Mouse (Mus musculus) inflammation-experienced regulatory T-cells, adult 6 months (primary cell): Measurements from ENCODE around the gene Qsox1. TPM values are rescaled to one million over a fixed set of nuclear protein-coding genes. Genes with fewer than 3 reads are reported as not detected.

Source experiments
- ATAC-seq: one replicate; pipeline ENCODE4 v1.8.0; 2017
- polyA plus RNA-seq, 3 experiments: library from polyadenylated mRNA; unstranded; fragments of 100-300 nt; shearing (Covaris generic); gene quantifications; one replicate each; pipeline ENCODE4 v1.2.1; 2017

Qsox1 gene
- 10 to 100 TPM; 39.2 to 46.8 (median 44.1) TPM for polyA plus RNA-seq

DNA sequence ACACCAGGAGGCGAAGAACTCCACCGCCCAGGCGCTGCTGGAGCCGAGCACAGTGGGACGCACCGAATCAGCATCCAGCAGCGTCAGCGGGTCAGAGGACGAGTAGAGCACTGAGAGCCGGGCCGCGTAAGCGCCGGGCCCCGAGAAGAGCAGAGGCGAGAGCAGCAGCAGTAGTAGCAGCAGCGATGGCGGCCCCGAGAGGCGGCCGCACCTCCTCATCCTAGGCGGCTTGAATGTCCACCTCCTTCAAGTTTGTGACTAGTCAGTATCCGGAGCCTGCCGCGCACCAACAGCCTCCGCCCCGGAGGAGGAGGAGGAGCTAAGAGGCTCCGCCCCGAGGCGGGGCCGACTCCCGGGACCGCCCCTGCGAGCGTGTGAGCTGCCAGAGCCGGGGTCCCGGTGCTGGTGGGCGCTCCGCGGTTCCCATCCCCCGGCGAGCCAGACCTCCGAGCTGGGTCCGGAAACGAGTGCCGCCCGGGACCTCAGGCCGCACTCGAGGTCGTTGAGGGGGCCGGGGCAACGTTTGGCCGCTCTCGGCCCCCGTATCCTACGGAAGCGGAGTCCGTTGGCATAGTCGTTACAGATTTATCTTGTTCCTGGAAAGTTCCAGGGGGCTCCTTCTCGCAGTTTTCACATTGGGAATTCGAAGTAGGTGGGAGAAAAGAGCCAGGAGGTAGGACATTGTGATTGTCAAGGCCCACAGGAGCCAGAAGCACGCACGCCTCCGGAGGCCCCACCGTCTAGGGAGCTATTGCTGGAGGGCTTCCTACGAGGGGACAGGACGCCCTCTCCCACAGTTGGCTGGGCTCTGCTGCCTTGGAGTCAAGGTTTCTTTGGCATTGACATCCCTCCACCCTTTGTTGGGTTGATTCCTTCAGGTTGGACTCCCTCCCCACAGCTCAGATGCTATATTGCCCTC is at the start of gene Qsox1:
Gene Qsox1 (minus strand): TSS at position 309 of the 919 bp plus-strand sequence.
- ATAC-seq, result peak; percentile 98

DNA sequence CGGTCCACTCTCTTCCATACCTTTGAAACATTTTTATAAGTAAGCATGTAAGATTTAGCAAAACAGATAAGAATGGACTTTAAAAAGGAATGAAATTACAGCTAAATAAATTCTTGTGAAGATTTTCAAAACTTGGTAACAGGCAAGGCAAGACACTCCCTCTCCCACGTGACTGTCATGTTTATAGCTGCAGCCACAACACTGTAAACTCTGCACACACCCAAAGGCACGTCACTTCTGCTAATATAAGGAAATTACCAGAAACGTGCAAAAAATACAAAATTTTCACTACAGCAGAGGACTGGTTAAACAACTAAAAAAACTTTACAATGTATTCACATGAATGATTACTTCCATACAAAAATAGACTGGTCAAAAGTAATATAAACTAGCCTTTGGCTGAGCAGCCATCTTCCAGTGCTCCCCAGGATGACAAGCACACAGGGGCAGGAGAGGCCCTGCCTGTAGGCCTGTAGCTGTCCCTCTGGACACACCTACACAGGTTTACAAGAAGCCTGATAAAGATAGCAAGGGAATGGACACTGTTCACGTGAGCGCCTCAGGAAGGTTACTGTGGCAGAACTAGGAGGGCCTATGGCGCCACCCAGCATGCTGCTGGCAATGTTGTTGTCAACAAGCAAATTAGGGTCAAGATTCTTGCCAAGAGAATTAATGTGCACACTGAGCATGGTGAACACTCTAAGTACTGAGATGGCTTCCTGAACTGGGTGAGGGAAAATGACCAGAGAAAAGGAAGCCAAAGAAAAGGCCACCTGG is 42.4 kb upstream of the Qsox1 start:
- no peak for ATAC-seq

DNA sequence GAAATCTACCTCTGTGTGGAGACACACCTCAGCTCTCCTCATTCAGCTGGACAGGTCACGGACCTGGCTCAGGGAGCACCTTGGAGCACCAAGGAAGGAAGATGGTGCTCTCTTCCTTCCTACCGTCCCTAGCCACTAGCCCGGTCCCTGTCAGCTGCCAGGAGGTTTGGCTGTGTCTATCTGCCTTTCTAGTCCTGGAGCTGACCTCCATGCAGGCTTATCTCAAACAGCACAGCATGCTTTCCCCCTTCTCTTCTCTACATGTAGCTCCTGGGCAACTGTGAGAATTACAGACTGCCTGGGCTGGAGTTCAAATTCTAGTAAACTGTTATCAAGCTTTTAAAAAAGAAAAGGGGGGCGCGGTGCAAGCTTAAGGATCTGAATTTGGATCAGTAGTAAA is 40.3 kb upstream of the Qsox1 start:
- ATAC-seq, result no peak

DNA sequence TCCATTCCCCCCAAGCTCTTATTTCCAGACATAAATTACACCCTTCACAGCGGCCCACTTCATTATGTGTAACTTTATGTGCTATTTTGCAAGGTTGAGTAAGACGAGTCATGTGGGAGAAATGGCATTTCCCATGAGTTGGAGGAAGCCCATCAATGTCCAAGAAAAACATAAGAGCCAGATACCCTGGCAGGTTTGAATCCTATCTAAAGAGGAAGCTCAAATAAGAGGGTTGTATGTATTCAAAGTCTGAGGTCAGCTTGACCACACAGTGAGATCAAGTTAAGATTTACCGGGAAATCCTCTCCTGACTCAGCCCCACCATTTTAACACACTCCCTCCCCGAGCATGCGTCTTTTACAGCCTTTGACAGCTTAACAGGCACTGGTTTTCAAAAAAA is 31.5 kb upstream of the Qsox1 start:
- no peak for ATAC-seq

DNA sequence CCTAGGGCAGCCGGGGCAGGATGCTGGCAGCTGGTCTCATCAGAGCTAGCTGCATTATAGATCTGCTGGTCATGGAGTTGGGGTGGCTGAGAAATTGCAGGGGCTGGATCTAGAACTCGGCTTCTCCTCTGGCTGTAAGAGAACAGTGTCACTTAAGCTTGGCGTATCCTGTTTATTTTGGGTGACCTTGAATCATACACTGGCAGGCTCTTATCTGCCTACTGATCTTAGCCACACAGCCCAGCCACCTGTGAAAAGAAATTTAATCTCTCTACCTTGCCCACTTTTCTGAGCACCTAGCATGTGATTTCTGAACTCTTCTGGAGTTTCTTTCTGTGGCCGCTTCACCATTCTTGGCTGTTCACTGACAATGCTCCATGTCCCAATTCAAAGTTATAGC is 30.8 kb upstream of the Qsox1 start:
- no peak for ATAC-seq

DNA sequence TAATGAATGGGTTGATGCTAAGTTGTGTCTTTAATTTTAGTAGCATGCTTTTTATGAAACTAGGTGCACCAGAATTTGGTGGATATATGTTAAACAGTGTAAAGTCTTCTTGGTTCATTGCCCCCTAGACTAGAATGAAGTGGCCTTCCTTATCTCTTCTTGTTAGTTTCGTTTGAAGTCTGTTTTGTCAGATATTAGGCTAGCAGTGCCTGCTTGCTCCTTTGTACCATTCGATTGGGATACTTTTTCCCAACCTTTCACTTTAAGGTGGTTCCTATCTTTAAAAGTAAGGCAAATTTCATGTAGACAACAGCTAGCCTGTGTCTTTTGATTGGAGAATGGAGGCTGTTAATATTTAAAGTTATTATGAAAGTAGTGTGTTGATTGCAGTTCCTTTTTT is 23.0 kb upstream of the Qsox1 start:
- ATAC-seq, result no peak

DNA sequence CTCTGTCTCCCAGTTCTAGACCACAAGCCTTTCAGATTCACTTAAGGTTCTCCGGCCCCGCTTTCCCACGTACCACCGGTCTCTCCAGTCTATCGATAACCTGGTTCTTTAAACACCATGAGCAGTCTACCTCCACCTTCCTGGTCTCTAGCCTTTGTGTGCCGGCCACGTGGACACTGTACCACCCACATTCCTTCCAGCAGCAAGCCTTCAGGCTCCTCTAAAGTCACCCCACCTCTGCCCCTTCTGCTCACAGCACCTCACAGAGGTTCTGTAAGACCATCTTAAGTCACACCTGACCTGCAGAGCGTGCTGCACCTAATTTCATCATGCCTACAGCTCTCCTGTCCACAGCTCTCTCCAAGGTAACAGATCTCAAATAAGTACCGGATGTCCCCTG is 20.9 kb upstream of the Qsox1 start:
- no peak for ATAC-seq

DNA sequence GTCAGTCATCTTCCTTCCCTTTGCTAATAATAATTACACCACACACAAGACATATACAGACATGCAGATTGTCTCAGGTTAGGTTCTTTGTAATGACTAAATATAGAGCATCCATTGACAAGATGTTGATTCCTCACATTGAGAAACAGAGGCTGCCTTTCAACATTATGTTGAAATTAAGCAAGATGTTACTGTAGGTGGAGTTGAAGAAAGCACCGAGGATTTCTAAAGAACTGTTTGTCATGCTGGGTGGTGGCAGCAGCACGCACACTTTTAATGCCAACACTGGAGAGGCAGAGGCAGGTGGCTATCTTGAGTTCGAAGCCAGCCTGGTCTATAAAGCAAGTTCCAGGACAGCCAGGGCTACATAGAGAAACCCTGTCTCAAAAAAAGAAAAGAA is 19.3 kb upstream of the Qsox1 start:
- no peak for ATAC-seq

DNA sequence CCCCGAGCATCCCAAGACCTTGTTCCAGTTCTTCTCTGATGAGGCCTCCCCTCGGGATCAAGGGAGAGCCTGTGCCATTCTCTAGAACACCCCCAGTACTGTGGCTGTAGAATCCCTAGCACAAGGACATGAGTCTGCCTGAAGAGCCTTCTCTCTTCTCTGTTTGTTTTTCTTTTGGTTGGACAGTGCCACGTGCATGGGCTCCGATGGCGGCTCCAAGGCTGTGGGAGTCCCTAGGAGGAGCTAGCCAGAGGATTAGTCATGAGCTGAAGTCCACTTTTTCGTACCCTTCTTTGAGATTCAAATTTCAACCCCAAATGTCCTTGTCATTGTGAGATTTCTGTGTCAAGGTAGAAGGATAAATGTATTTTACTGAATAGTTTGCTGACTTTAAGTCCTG is 18.2 kb upstream of the Qsox1 start:
- no peak for ATAC-seq

DNA sequence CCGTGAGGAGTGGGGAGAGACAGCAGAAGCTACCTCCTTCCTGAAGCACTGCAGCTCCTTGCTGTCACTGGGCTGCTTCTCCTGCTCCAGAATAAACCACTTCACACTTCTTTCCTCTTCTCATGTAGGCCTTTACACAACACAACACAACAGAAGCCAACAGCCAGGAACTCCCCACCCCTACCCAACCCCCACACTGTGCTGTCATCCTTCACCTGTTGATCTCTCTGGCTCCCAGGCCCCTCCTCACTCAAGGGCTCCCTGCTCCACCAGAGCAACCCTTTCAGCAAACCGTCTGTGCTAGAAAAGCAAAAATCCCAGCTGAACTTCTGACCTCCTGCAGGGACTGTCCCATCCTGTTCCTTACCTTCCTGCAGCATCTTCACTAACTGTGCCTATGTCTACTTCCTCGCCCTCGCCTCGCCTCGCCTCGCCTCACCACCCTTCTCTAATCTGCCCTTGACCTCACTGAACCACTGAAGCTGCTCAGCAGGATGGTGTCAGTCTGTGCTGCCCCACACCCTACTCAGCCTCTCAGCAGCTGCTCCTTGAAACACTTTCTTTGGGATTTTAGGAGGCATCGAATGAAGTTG is 15.1 kb upstream of the Qsox1 start:
- ATAC-seq, result peak; percentile 28

DNA sequence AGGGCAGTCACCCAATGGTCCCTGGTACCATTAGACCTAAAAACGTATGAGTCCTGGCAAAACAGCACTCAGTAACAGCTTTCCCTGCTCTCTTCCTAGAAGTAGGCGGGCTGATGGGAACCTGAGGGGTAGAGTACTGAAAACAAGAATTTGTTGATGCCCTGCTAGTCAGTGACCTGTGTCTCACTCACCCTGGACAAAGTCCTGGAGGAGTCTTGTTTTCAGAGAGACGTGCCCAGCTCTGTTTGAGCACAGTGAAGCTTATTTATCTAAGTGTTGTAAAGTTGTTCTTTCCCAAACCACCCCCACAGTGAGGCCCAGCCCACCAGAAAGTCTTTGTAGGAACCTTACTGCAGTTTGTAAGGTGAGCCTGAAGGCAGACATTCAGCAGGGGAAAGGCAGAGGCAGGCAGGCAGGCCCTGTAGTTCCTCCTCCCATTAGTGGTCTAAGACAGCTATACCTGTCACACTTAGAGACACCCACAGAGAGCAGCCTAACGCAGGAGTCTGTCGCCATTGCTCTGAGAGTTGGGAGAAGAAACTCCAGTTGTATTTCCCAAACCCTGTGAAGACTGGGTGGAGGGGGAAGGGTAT is 14.2 kb upstream of the Qsox1 start:
- no peak for ATAC-seq

DNA sequence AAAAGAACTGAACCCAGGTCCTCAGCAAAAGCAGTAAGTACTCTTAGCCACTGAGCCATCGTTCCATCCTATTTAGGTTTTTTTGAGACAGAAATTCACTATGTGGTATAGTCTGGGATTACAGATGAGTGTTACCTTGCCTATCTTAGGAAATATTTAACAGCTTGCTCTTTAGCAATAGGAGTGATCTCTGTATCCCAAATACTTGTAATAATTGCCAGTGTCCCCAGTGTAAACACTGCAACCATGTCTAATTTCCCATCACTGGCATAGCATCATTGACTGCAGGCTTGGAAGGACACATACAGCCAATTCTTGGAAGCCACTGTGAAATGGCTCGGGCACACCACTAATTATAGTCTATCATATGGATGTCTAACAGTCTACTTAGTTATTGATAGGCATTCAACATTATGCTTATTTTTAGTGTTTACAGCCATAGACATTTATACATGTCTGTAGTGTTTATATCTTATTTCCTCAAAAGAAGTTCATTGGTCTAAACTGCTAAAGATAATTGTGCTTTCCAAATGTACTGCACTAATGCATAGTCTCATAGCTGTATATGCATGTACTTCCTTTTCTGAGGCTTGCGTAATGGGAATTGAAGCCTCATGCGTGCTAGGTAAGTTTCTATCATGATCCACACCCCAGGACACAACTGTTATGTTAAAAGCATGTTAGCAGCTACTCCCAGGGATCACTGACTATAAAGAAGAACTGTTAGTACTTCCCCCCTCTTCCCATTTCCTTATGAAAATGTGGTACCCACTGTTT is 13.4 kb upstream of the Qsox1 start:
- no peak for ATAC-seq

DNA sequence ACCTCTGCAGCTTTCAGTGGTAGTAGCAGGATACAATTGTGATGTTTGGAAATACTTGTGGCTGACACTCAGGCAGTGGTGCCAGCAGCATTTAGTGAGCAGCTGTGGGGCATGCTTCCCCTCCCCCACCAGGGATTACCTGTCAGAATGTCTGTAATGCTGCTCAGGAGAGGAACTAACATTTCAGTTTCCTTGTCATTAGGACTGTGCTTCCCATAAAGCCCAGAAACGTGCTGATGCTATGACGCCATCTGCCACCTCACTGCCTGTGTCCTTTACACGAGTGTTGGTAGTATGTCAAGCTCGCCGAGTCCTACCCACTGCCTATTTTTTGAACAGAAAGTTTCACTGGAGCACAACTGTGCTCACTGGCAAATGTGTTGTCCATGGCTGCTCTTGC is 8.0 kb upstream of the Qsox1 start:
- no peak for ATAC-seq

DNA sequence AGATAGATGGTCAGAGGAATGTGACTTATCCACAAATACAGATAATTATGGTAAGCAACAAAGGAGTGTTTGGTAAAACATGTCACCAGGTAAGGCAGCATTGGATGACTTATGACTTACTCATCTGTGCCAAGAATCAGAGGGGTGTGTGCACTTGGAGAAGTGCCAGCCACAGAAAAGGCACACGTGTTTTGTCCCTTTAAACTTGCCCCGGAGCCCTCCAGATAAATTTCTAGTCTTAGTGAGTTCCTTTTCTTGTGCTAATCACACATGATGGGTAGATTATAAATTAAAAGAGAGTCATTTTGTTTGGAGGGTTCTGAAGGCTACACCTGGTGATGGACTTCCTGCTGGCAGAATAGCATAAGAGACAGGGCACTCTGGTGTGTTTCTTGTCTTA is 3.5 kb upstream of the Qsox1 start:
- ATAC-seq, result no peak

DNA sequence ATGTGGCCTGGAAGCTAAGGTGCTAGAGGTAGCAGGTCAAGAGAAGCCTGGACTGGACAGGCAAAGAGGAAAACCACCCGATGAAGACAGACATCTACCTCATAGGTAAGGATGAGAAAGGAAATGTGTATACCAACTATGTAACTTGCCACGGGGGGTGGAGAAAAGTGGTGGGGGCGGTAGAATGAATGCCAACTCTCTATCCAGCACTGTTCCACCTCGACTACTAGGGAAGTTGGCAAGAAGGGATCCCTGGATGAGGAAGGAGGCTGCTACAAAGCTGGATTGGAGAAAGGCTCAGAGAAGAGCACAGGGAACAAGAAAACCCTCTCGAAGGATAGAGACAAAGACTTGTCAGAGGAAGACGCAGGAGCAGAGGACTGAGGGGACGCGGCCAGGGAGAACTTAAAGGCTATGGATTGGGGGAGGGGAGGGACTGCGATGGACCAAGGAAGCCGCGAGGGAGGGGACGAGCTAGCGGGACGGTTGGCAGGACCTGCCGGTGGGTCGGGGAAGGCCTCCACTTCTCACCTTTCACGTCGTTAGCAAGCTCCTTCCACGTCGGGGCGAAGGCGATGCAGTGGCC is 601 bp downstream of the Qsox1 start:
- ATAC-seq, result peak; percentile 9

DNA sequence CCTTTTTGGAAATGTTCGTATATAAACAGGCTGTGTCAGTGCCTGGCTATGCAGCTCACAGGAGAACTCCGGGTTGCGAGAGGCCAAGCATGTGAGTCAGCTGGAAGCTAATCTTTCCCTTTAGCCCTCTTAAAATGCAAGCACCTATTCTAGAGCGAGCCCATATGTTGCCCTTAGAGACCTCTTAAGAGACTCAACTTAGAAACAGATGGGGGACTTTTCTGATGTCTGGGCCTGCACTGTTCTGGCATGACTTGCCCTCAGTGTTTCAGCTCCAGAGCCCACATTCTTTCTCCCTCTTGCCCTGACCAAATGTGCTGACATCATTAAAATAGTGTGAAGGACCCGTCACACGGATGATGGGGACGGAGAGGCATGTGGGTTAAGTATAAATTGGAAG is 2.1 kb downstream of the Qsox1 start:
- no peak for ATAC-seq

DNA sequence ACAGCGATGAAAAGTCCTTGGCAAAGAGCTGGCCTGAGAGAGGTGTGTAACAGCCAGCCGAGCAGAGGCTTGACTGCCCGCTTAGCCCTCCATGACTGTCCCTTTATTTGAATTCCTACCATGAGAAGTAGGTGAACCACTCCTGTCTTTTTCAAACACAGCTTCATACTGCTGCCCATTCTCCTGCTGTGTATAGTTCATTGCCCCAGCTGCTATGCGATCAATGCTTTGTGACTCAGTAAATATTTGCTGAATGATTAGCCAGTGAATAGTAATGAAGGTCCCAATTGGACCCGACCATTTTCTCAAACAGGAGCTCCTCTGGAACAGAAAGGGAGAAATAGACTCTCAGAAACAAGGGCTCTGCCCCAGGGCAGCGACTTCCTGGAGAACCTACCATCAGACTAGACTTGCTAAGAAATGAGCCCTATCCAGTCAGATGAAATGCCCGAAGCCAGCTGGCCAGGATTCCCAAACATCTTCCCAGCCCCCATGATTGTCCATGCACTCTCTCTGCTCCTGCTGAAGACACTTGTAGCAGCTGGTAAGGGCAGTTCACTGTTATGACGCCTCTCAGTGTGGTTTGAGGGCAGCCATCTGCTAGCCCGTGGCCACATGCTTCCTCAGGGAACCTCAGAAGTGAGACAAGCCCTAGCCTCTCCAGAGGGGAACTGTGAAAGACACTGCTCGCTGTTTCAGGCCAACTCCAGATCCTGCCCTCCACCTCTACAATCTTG is 2.8 kb downstream of the Qsox1 start:
- ATAC-seq, result no peak

DNA sequence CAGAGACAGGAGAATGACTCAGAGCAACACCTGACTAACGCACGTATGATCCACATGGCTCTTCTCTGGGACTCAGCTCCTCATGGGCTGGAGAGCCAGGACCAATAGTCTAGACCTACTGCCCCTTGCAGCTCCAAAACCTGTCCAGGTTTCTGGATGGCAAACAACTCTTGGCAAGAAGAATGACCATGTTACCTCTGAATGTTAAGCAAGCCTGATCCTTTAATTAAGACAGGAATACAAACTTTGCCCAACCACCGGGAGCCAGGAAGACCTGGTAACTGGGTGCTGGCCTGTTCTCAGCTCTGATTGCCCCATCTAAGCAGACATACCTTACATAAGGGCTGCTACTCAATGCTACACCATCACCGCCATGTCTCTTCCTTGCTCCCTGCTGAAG is 4.4 kb downstream of the Qsox1 start:
- ATAC-seq, result no peak

DNA sequence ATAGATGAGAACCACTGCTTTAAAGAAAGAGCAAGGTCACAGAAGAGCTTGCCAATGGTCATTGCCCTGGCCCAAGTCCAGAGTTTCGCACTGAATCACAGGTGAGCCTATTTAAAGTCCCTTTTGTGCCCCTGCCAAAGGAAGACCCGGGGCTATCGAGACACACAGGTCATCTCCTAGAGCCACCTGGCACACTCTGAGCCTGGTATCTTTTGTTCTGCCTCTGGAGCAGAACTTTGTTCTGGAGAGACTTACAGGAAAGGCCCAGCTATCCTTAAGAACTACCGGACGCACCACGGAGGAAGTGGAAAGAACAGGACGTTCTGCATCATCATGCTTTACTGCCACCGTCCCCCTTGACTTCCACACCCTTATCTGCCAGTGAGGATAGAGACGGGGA is 7.1 kb downstream of the Qsox1 start:
- no peak for ATAC-seq

DNA sequence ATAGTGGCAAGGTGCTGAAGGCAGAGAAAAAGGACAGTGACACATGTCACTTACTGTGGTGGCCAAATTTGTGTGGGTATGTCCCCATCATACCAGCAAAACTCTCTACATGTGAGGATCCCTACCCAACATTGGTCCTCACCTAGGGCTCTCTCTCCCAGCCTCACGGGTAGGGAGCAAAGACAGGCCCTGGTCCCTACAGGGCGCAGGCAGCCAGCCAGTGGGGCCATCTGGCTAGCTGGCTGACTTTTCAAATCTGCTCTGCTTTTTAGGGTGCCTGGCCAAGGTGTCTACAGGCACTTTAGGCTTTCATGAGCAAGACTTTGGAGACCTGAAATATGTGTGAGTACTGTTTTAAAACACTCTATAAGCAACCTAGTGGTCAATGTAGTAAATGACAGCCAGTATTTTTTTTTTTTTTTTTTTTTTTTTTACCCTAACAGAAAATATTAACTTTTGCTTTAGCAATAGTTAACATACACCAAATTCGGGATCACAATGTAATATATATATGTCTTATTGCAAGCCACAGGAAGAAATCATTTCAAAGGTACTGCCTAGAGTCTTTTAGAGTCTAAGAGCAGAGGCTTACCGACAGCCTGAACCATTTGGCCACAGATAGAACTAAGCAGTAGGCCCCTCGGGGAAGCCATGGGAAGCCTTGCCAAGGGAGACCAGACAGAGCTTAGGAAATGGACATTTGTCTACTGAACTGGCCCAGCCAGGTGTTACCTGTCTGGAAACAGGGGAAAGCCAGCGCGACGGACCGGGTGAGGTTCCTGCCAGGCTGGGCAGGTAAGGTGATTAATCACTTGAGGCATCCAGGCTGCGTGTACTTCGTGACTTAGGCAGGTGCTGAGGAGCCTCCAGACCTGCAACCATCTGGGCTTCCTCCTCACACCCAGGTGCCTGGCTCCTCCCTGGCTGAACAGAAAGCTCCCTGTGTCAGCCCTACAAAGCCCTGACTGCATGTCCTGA is 11.4 kb downstream of the Qsox1 start:
- ATAC-seq, result no peak
